Mouse (Mus musculus) small intestine, adult 2 months (tissue): ENCODE measurements around the gene Idh2.

Experiments used
- CTCF ChIP-seq: fragments of 200-500 bp; IDR thresholded peaks from 2 replicates; pipeline ENCODE4 v1.5.1; 2012; ENCODE audit warnings: low read depth, mild to moderate bottlenecking, control low read depth, inconsistent platforms, low read length, moderate library complexity, mixed read lengths; ENCODE audit not compliant: insufficient replicate concordance, insufficient read length; ENCODE audit errors: extremely low read depth
- POLR2A ChIP-seq: fragments of 200-500 bp; IDR thresholded peaks from 2 replicates; pipeline ENCODE4 v1.6.1; 2012; ENCODE audit warnings: low read depth, mild to moderate bottlenecking, control low read depth, inconsistent platforms, low read length, moderate library complexity

DNA sequence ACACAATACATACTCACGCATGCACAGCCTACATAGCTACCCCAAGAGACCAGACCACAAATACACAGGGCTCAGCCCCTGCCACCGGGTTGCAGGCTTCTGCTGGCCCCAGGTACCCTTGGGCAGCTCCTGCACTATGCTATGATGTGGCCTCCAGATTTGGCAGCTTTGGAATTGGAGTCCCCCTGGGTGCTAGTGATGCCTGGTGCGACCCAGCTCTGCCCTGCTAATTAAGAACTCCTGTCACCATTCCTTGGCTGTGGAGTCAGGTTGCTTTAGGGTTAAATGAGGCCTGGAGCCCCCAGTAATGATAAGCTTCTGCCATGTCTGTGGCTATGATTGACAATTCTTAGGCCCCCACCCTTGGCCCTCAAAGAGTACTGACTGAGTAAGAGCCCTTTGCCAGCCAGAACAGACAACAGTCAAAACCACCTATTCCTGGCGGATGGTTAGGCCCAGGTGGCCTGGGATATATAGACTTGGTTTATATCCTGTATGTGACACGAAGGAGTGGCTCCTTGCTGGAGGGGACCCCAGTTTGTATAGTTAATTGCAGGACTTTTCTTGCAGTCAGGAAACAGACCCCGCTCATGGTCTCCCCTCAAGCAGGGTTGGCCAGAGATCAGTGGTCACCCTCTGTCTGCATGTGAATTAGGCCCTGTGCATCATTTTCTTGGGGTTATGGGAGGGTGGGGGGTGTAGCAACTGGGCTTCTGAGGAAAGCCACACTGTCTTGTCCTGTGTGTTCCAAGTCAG lies 38.1 kb downstream of the Idh2 start:
- no peak for TF ChIP-seq CTCF
- no peak for TF ChIP-seq POLR2A
